Mouse (Mus musculus) midbrain, postnatal 0 days (tissue): ENCODE data around the gene Cfap61. TPM values are rescaled to one million over a fixed set of nuclear protein-coding genes. Genes with fewer than 3 reads are reported as not detected.

Source experiments
- ATAC-seq: fragments of 200-750 bp; cut with Nextera tagmentation; 2 replicates; pipeline ENCODE4 v1.8.0; 2017; ENCODE audit warnings: moderate number of reproducible peaks, mild to moderate bottlenecking, moderate TSS enrichment, moderate library complexity; ENCODE audit not compliant: low FRiP score
- DNase-seq: peaks from one replicate; pipeline ENCODE4 v3.0.0-alpha.2; 2015; ENCODE audit warnings: low spot score
- H3K27ac ChIP-seq: fragments of 300-500 bp; sonication (generic); 2 replicates; pipeline ENCODE4 v1.5.1; 2014; ENCODE audit warnings: low read depth, mild to moderate bottlenecking, low read length, mixed read lengths
- H3K27me3 ChIP-seq: fragments of 300-500 bp; sonication (generic); 2 replicates; pipeline ENCODE4 v1.6.1; 2014; ENCODE audit warnings: low read length, control low read depth, mixed read lengths; ENCODE audit not compliant: insufficient read depth
- H3K36me3 ChIP-seq: fragments of 300-500 bp; sonication (generic); 2 replicates; pipeline ENCODE4 v1.6.1; 2014; ENCODE audit warnings: low read length, control low read depth, mixed read lengths; ENCODE audit not compliant: insufficient read depth
- H3K4me1 ChIP-seq: fragments of 300-500 bp; sonication (generic); 2 replicates; pipeline ENCODE4 v1.6.1; 2014; ENCODE audit warnings: mild to moderate bottlenecking, control low read depth, antibody characterized with exemption, low read length, mixed read lengths; ENCODE audit not compliant: insufficient read depth
- H3K4me2 ChIP-seq: fragments of 300-500 bp; sonication (generic); 2 replicates; pipeline ENCODE4 v1.6.1; 2014; ENCODE audit warnings: low read depth, mild to moderate bottlenecking, low read length, mixed read lengths; ENCODE audit not compliant: poor library complexity, severe bottlenecking
- H3K4me3 ChIP-seq: fragments of 300-500 bp; sonication (generic); 2 replicates; pipeline ENCODE4 v1.5.1; 2014; ENCODE audit warnings: low read depth, mild to moderate bottlenecking, low read length, moderate library complexity
- H3K9ac ChIP-seq: fragments of 300-500 bp; sonication (generic); replicated peaks from 2 replicates; pipeline ENCODE4 v1.6.1; 2014; ENCODE audit warnings: mild to moderate bottlenecking, low read length, moderate library complexity, mixed read lengths; ENCODE audit not compliant: poor library complexity, severe bottlenecking
- H3K9me3 ChIP-seq: fragments of 300-500 bp; sonication (generic); 2 replicates; pipeline ENCODE4 v1.6.1; 2016; ENCODE audit warnings: low read length, control low read depth
- CTCF ChIP-seq: IDR thresholded peaks from 2 replicates; pipeline ENCODE4 v1.5.1; 2016; ENCODE audit warnings: antibody characterized with exemption, mild to moderate bottlenecking
- WGBS: fragments of 180-500 bp; shearing (Covaris S2); extraction: QIAGEN DNeasy Blood & Tissue Kit; methylation state at CpG from one replicate; pipeline ENCODE4 v1.1.7; 2014; 5-methylcytosine and 5-hydroxymethylcytosine counted together
- polyA plus RNA-seq: library from polyadenylated mRNA; unstranded; fragments of >200 nt; fragmentation: Nextera tagmentation; extraction: Ambion mirVana; gene quantifications from 2 replicates; pipeline ENCODE4 v1.2.1, GENCODE M21; 2015
- total RNA-seq: library from RNA; depleted of rRNA; stranded (reverse); fragments of >200 nt; gene quantifications from 2 replicates; pipeline ENCODE4 v1.2.3, GENCODE M21; 2014

Gene Cfap61
- total and polyA plus RNA-seq, 2 experiments from 2014 or later: 2.5 to 3.7 TPM

GRCm38 (mm10) chr2:146048221-146048829 lies 113.7 kb downstream of the Cfap61 start:
- Histone ChIP-seq H3K27ac (no peak overlapping the region), H3K27me3 (no peaks in the 10 kb centered on the region), H3K36me3 (no peaks in the 10 kb centered on the region), H3K9ac (no peak overlapping the region), H3K4me2 (no peak overlapping the region), H3K9me3 (no peaks in the 10 kb centered on the region), H3K4me3 (no peak overlapping the region), H3K4me1 (no peaks in the 10 kb centered on the region)
- TF ChIP-seq CTCF: no peak
- ATAC-seq: peak; percentile 62
- 30% methylated on average over 17 of the region's 17 CpGs for WGBS
- peak; percentile 45 for DNase-seq

GRCm38 (mm10) chr2:146049339-146049738 lies 114.8 kb downstream of the Cfap61 start:
- H3K36me3 ChIP-seq: no peaks in the 10 kb centered on the region
- no peak overlapping the region for H3K4me2 ChIP-seq
- 89% methylated on average over 5 of the region's 5 CpGs for WGBS
- no peaks in the 10 kb centered on the region for H3K27me3 ChIP-seq
- no peak overlapping the region for H3K4me3 ChIP-seq
- no peak overlapping the region for H3K27ac ChIP-seq
- DNase-seq (no peak), ATAC-seq (no peak)
- H3K9ac ChIP-seq: no peak overlapping the region
- no peaks in the 10 kb centered on the region for H3K9me3 ChIP-seq
- H3K4me1 ChIP-seq: no peaks in the 10 kb centered on the region
- peak; percentile 44 for TF ChIP-seq CTCF

GRCm38 (mm10) chr2:146050069-146050468 lies 115.5 kb downstream of the Cfap61 start:
- 33% methylated on average over 3 of the region's 3 CpGs for WGBS
- Histone ChIP-seq H3K9me3 (no peaks in the 10 kb centered on the region), H3K9ac (no peak overlapping the region), H3K4me1 (no peaks in the 10 kb centered on the region), H3K27ac (no peak overlapping the region), H3K36me3 (no peaks in the 10 kb centered on the region), H3K4me2 (no peak overlapping the region), H3K27me3 (no peaks in the 10 kb centered on the region), H3K4me3 (no peak overlapping the region)
- DNase-seq (no peak), ATAC-seq (no peak)
- TF ChIP-seq CTCF: no peak

GRCm38 (mm10) chr2:146051334-146051733 lies 116.8 kb downstream of the Cfap61 start:
- Histone ChIP-seq H3K27me3 (no peaks in the 10 kb centered on the region), H3K9ac (no peak overlapping the region), H3K4me2 (no peak overlapping the region), H3K9me3 (no peaks in the 10 kb centered on the region), H3K4me3 (no peak overlapping the region), H3K4me1 (no peaks in the 10 kb centered on the region), H3K36me3 (no peaks in the 10 kb centered on the region), H3K27ac (no peak overlapping the region)
- no peak for ATAC-seq
- no peak for TF ChIP-seq CTCF
- no peak for DNase-seq
- 87% methylated on average over 4 of the region's 4 CpGs for WGBS

- WGBS: 85% methylated on average over 4 of the region's 4 CpGs
Measured at GRCm38 (mm10) chr2:146057123-146057522, 122.5 kb downstream of the Cfap61 start.

GRCm38 (mm10) chr2:146058791-146059190 lies 124.2 kb downstream of the Cfap61 start:
- H3K4me1 ChIP-seq: peaks cover 9% of the 10 kb centered on the region; the same call in 1 of the 2 replicates
- H3K4me2 ChIP-seq: no peak overlapping the region
- H3K27me3 ChIP-seq: no peaks in the 10 kb centered on the region
- H3K9me3 ChIP-seq: no peaks in the 10 kb centered on the region
- ATAC-seq (no peak), DNase-seq (no peak)
- H3K36me3 ChIP-seq: no peaks in the 10 kb centered on the region
- WGBS: 46% methylated on average over 3 of the region's 3 CpGs
- H3K4me3 ChIP-seq: no peak overlapping the region
- no peak for TF ChIP-seq CTCF
- no peak overlapping the region for H3K27ac ChIP-seq
- H3K9ac ChIP-seq: no peak overlapping the region

More at GRCm38 (mm10) chr2:146057123-146057522, 122.5 kb downstream of the Cfap61 start:
- Histone ChIP-seq H3K27ac (no peak overlapping the region), H3K27me3 (no peaks in the 10 kb centered on the region), H3K4me3 (no peak overlapping the region), H3K9me3 (no peaks in the 10 kb centered on the region), H3K4me2 (no peak overlapping the region), H3K36me3 (no peaks in the 10 kb centered on the region), H3K9ac (no peak overlapping the region), H3K4me1 (no peaks in the 10 kb centered on the region)
- TF ChIP-seq CTCF: no peak
- DNase-seq: no peak
- no peak for ATAC-seq
